Mouse (Mus musculus): ENCODE measurements around the gene Mfsd11. TPM values are rescaled to one million over a fixed set of nuclear protein-coding genes. Genes with fewer than 3 reads are reported as not detected.

Gene Mfsd11
- polyA plus RNA-seq, 1 experiment from 2014 or later = 48.8 TPM

DNA sequence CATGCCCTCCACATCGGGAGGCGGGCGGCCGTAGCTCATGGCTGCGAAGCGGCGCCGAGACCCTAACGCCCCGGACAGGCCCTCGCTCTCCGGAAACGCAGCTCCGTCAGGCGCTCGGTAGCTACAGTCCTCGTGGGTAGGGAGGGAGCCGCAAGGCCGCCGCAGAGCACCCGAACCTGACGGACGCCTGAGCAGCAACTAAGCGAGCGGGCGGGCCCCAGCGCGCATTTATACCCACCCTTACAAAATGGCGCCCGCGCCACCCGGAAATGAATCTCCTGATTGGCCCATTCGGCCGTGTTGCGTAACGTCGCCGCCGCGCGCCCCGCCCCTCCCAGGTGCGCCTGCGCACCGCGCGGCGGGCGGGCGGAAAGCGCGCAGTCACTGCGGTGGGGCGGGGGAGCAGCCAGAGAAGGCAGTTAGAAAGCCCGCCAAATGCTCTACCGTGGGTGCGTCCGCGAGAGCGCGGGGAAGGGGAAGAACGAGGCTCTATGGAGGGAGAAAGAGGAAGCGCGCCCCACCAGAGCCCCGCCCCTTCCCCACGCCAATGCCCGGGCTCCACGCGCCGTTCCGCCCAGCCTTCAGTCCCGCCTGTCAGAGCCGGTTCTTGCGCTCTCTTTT, 761 bp downstream of the Mfsd11 start, which contains the start of gene Srsf2:
Srsf2 (minus strand) TSS at position 204 of the 621 bp plus-strand sequence.
- Histone ChIP-seq H3K4me3 (replicated peaks) (peak within 1 kb of the TSS; percentile 97), H3K9ac (replicated peaks) (peak within 1 kb of the TSS; percentile 96), H3K4me1 (replicated peaks) (peaks cover 47% of the 10 kb centered on the region), H3K27me3 (no peaks in the 10 kb centered on the region), H3K9me3 (no peaks in the 10 kb centered on the region), H3K27ac (peak within 1 kb of the TSS; percentile 97), H3K4me2 (replicated peaks) (peak within 1 kb of the TSS; percentile 94), H3K36me3 (peaks cover 29% of the 10 kb centered on the region)
- under 1% methylated on average over 70 of the region's 74 CpGs for WGBS
- ATAC-seq = peak; percentile 86

DNA sequence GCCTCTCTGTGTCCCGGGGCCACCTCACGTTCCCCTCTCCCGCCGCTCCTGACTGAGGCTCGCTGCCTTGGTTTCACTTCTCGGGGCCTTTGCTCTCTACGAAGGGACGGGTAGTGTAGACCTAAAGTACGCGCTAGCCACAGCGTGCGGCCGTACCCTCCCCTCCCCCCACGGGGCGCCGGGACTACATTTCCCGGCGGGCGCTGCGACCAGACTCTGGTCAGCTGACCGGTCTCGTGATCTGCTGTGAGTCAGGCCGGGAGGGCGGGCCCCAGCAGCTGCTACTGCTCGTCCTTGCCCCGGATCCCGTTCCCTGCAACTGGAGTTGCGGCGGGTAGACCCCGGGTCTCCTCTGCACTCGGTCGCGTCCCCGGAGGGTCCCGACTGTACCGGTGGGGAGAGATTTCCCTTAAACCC, 1.3 kb downstream of the Mfsd11 start:
- H3K36me3 ChIP-seq = peaks cover 24% of the 10 kb centered on the region
- H3K27me3 ChIP-seq = no peaks in the 10 kb centered on the region
- ATAC-seq = peak; percentile 92
- H3K4me1 ChIP-seq (replicated peaks) = peaks cover 47% of the 10 kb centered on the region
- peak overlapping the region; percentile 69 for H3K4me2 ChIP-seq (replicated peaks)
- H3K27ac ChIP-seq = peak overlapping the region; percentile 97
- peak overlapping the region; percentile 97 for H3K4me3 ChIP-seq (replicated peaks)
- H3K9ac ChIP-seq (replicated peaks) = peak overlapping the region; percentile 80
- H3K9me3 ChIP-seq = no peaks in the 10 kb centered on the region
- under 1% methylated on average over 35 of the region's 36 CpGs for WGBS

- H3K27me3 ChIP-seq = no peaks in the 10 kb centered on the region
- WGBS = 44% methylated on average over 10 of the region's 10 CpGs
- peak overlapping the region; percentile 80 for H3K9ac ChIP-seq (replicated peaks)
- peaks cover 23% of the 10 kb centered on the region for H3K36me3 ChIP-seq
- H3K4me3 ChIP-seq (replicated peaks) = peak overlapping the region; percentile 97
- H3K27ac ChIP-seq = peak overlapping the region; percentile 97; the same call in 1 of the 2 replicates
- ATAC-seq = no peak
- H3K4me2 ChIP-seq (replicated peaks) = peak overlapping the region; percentile 69
- peaks cover 44% of the 10 kb centered on the region for H3K4me1 ChIP-seq (replicated peaks)
- H3K9me3 ChIP-seq = no peaks in the 10 kb centered on the region
Observed at GRCm38 (mm10) chr11:116854279-116854678, 2.0 kb downstream of the Mfsd11 start.

- ATAC-seq = no peak
- Histone ChIP-seq H3K4me2 (replicated peaks) (no peak overlapping the region), H3K4me3 (replicated peaks) (no peak overlapping the region), H3K36me3 (peaks cover 40% of the 10 kb centered on the region), H3K9me3 (no peaks in the 10 kb centered on the region), H3K9ac (replicated peaks) (no peak overlapping the region), H3K4me1 (replicated peaks) (peaks cover 23% of the 10 kb centered on the region), H3K27ac (no peak overlapping the region), H3K27me3 (no peaks in the 10 kb centered on the region)
- 88% methylated on average over 12 of the region's 12 CpGs for WGBS
Observed at GRCm38 (mm10) chr11:116857183-116857850, 5.1 kb downstream of the Mfsd11 start.

DNA sequence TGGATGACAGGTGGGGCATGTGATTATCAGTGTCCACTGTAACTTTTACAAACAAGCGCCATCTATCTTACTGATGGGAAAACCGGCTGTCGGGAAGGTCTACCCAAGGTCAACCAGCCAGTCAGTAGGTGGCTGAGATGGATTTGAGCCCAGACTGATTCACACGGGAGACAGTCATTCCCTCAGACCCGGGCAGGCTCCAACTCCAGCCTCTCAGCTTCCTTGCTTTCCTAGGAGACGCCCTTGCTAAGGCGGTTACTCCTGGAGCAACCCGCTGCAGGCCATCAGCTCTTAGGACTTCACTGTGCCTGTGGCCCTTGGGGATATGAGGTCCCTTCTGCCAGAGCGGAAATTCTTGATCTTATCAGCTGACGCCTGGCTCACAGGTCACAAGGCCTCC, 12.2 kb downstream of the Mfsd11 start:
- Histone ChIP-seq H3K9ac (replicated peaks) (no peak overlapping the region), H3K36me3 (peaks cover 91% of the 10 kb centered on the region), H3K9me3 (no peaks in the 10 kb centered on the region), H3K4me1 (replicated peaks) (no peaks in the 10 kb centered on the region), H3K27me3 (no peaks in the 10 kb centered on the region), H3K4me3 (replicated peaks) (no peak overlapping the region), H3K4me2 (replicated peaks) (no peak overlapping the region), H3K27ac (no peak overlapping the region)
- no peak for ATAC-seq
- WGBS = 91% methylated on average over 10 of the region's 10 CpGs

- Histone ChIP-seq H3K9me3 (no peaks in the 10 kb centered on the region), H3K9ac (replicated peaks) (no peak overlapping the region), H3K4me2 (replicated peaks) (no peak overlapping the region), H3K36me3 (peaks cover 86% of the 10 kb centered on the region), H3K4me3 (replicated peaks) (no peak overlapping the region), H3K27me3 (no peaks in the 10 kb centered on the region), H3K4me1 (replicated peaks) (no peaks in the 10 kb centered on the region), H3K27ac (no peak overlapping the region)
- 81% methylated on average over 12 of the region's 12 CpGs for WGBS
- no peak for ATAC-seq
Observed at GRCm38 (mm10) chr11:116865945-116866585, 13.8 kb downstream of the Mfsd11 start.

DNA sequence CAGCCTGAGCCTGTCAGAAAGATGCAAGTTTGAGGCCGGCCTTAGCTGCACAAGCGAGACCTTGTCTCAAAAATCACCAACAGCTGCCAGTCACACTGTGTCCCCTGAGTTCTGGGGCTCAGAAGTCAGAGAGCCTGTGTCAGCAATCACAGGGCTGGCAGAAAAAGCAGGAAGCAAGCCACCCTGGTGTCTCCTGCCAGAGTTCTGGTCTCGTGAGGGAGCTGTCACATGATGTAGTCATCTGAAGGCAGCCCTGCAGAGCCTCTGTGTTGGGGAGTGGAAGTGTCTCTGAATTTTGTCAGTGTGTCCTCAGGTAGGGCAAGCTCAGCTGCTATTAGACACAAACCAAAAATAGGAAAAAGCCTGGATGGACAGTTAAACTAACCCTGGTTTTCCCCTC, 15.9 kb downstream of the Mfsd11 start:
- Histone ChIP-seq H3K4me2 (replicated peaks) (no peak overlapping the region), H3K4me3 (replicated peaks) (no peak overlapping the region), H3K9me3 (no peaks in the 10 kb centered on the region), H3K27me3 (no peaks in the 10 kb centered on the region), H3K4me1 (replicated peaks) (no peaks in the 10 kb centered on the region), H3K36me3 (peaks cover 84% of the 10 kb centered on the region), H3K9ac (replicated peaks) (no peak overlapping the region), H3K27ac (no peak overlapping the region)
- no peak for ATAC-seq
- 84% methylated on average over 3 of the region's 3 CpGs for WGBS

GRCm38 (mm10) chr11:116869223-116869622, 17.0 kb downstream of the Mfsd11 start:
- no peaks in the 10 kb centered on the region for H3K27me3 ChIP-seq
- H3K27ac ChIP-seq = no peak overlapping the region
- peaks cover 85% of the 10 kb centered on the region for H3K36me3 ChIP-seq
- 91% methylated on average over 8 of the region's 8 CpGs for WGBS
- ATAC-seq = no peak
- no peak overlapping the region for H3K4me3 ChIP-seq (replicated peaks)
- H3K4me2 ChIP-seq (replicated peaks) = no peak overlapping the region
- H3K9ac ChIP-seq (replicated peaks) = no peak overlapping the region
- H3K9me3 ChIP-seq = no peaks in the 10 kb centered on the region
- H3K4me1 ChIP-seq (replicated peaks) = no peaks in the 10 kb centered on the region

DNA sequence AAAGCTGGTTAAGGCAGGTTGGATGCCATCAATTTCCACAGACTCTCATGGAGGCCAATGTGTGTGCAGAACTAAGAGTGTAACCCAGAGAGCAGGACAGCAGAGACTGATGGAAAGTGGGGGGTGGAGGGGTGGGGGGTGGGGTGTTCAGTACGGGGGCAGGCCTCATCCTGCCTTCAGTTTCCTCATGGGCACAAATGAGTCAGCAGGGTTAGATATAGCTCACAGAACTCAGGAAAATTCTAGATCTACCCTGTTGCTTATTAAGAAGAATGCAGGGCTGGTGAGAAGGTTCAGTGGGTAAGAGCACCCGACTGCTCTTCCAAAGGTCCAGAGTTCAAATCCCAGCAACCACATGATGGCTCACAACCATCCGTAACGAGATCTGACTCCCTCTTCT, 17.4 kb downstream of the Mfsd11 start:
- Histone ChIP-seq H3K4me3 (replicated peaks) (no peak overlapping the region), H3K4me1 (replicated peaks) (no peaks in the 10 kb centered on the region), H3K27ac (no peak overlapping the region), H3K36me3 (peaks cover 85% of the 10 kb centered on the region), H3K27me3 (no peaks in the 10 kb centered on the region), H3K4me2 (replicated peaks) (no peak overlapping the region), H3K9me3 (no peaks in the 10 kb centered on the region), H3K9ac (replicated peaks) (no peak overlapping the region)
- ATAC-seq = no peak
- WGBS = 95% methylated on average over 4 of the region's 4 CpGs

DNA sequence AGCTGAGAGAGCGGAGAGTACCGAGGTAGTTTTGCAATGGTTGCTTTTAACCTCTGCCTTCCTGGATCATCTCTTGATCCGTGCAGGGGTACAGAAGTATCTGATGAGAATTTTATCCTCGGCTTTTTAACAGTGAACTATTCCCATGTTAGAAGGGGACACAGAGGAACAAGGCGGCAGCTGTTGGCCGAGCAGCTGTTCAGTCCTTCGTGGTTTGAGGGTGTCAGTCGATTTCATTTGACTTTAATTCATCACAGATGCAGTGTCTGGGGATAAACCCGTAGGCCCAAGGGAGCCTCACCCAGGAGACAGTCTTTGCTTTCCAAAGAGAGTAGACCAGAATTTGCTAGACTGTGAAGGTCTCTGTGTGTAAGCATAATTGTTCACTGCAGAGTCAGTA, 19.3 kb downstream of the Mfsd11 start:
- no peaks in the 10 kb centered on the region for H3K27me3 ChIP-seq
- H3K27ac ChIP-seq = no peak overlapping the region
- no peak overlapping the region for H3K4me2 ChIP-seq (replicated peaks)
- H3K36me3 ChIP-seq = peaks cover 77% of the 10 kb centered on the region
- 95% methylated on average over 9 of the region's 9 CpGs for WGBS
- no peaks in the 10 kb centered on the region for H3K9me3 ChIP-seq
- ATAC-seq = no peak
- no peak overlapping the region for H3K4me3 ChIP-seq (replicated peaks)
- no peak overlapping the region for H3K9ac ChIP-seq (replicated peaks)
- no peaks in the 10 kb centered on the region for H3K4me1 ChIP-seq (replicated peaks)

DNA sequence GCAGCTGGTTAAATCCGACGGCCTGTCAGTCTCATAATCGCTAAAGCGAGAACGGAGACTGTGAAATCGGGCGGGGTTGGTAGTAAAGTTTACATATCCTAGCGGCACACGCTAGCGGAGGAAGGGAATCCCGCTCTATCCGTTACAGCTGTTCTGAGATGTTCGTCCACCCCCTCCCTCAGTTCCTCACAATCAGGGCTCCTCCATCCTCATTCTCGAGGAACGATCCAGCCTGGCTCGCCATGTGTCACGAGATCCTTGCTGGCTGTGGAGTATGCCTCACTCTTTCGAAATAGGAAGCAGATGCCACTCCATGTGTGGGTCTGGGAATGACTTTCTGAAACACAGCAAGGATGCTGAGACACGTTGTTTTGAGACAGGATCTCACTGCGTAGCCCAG, 21.7 kb downstream of the Mfsd11 start:
- Histone ChIP-seq H3K27me3 (no peaks in the 10 kb centered on the region), H3K9me3 (no peaks in the 10 kb centered on the region), H3K4me1 (replicated peaks) (no peaks in the 10 kb centered on the region), H3K9ac (replicated peaks) (no peak overlapping the region), H3K4me3 (replicated peaks) (no peak overlapping the region), H3K27ac (no peak overlapping the region), H3K4me2 (replicated peaks) (no peak overlapping the region), H3K36me3 (peaks cover 58% of the 10 kb centered on the region)
- WGBS = 94% methylated on average over 20 of the region's 20 CpGs
- no peak for ATAC-seq

- WGBS = 92% methylated on average over 8 of the region's 8 CpGs
- Histone ChIP-seq H3K4me3 (replicated peaks) (no peak overlapping the region), H3K9ac (replicated peaks) (no peak overlapping the region), H3K27ac (no peak overlapping the region), H3K4me1 (replicated peaks) (no peaks in the 10 kb centered on the region), H3K9me3 (no peaks in the 10 kb centered on the region), H3K27me3 (no peaks in the 10 kb centered on the region), H3K36me3 (peaks cover 24% of the 10 kb centered on the region), H3K4me2 (replicated peaks) (no peak overlapping the region)
- no peak for ATAC-seq
Observed at GRCm38 (mm10) chr11:116878454-116878853, 26.2 kb downstream of the Mfsd11 start.

Data from midbrain, embryonic 13.5 days (tissue).